Mouse (Mus musculus) hindlimb bud, embryonic 11.5 days (tissue): ENCODE measurements around the gene Slc2a4.
"Not testable (repeated sequence)": the region's sequence is repeated elsewhere in the genome, so short reads cannot be mapped to it uniquely, and the experiment has no call there.

ENCODE experiments used
- DNase-seq: peaks from one replicate; pipeline ENCODE4 v3.0.0-alpha.2; 2012; ENCODE audit warnings: low read depth, low spot score; ENCODE audit errors: extremely low spot score

Slc2a4 gene

DNA sequence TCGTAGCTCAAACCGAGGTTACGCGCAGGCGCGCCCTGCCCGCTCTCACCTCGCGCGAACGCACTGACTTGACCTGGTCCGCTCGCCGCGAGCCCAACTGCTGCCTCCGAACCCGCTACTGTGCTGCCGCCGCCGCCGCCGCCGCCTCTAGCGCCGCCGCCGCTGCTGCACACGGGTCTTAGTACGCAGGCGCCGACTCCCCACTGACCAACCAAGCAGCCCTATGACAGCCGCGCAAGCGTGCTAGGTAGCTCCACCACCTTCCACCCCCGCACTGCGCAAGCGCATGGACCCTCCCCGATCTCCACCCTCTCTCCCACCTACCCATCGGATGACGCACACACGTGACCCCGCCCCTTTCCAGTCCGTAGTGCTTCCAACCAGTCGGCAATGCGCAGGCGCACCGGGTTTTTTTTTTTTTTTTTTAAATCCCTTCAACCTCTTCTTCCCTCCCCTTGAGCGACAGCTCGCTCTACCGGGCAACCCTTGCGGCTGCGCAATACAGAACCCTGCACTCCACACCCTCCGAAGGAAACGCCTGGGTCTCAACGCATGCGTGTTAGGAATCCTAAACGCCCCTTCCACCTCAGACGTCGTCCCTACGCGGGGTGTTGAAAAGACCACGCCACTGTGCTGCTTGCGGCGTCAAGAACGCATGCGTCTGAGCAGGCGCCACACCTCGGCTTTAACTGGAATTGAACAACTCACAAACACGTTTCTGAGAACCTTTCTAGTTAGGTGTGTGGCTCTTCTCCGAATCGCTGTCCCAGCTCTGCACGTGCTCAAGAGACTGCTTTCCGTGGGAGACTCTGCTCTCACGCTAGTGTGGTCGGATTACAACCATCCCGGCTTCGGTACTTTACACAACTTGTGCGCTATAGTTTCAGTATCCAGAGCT is 26.6 kb downstream of the Slc2a4 start, which contains the start of gene Eif5a:
Eif5a (minus strand) TSS at position 845 of the 898 bp plus-strand sequence.
- DNase-seq = peak; percentile 99

DNA sequence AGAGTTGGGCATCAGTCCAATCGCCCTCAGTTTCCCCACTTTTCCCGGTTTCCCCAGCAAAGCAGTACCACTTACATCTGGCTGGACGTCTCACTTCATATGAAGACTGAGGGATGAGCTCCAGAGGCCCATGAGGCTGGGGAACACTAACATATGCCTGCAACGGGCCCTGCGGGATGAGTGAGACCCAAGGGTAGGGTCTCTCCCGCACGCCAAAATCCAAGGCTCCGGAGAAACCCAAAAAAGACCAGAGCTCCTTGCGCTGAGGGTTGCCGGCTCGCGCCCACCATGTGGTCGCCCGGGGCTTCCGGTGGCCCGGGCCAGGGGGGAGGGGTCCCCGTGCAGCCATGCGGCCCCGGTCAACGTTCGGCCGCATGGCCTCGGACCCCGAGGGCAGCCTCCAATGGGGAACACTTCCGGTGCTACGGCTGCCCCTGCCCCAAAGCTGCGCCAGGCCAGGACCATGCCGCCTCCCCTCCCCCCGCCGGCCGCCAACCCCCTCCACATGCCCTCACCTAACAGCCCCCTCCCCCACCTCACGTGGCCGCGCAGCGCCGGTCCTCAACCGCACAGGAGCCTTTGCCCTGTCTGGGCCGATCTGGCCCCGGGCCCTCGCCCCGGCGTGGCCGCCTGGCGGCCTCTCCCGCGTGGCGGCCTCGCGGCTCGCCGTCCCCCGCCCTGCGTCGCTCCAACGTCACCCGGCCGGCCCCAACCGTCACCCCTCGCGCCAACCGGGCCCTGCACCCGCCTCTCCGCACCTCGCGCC is 27.5 kb downstream of the Slc2a4 start:
- no peak for DNase-seq

DNA sequence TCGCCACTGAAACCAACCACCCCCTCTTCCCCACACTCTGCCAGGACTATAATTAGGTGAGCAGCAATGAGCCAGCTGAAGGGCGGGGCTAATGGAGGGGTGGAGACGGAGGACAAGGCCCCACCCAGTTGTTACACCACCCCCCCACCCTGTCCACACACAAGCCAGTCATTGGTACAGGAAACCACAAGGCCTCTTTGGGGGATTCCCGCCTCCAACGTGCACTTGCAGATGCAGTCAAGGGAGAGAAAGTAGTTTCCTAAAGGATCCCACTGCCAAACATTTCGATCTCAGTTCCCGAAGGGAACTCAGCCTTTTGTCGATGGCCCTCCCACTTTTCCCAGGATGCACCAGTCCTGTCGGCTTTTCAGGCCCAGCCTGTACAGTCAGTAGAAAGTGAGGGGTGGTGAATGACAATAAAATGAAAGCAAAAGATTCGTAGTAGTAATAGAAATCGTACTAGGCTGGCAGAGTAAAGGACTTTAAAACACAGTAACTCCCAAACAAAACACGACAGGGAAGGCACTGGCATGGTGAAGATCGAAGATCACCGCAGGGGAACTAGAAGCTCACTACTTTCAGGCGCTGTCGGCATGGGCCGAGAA is 28.2 kb downstream of the Slc2a4 start:
- DNase-seq = no peak

DNA sequence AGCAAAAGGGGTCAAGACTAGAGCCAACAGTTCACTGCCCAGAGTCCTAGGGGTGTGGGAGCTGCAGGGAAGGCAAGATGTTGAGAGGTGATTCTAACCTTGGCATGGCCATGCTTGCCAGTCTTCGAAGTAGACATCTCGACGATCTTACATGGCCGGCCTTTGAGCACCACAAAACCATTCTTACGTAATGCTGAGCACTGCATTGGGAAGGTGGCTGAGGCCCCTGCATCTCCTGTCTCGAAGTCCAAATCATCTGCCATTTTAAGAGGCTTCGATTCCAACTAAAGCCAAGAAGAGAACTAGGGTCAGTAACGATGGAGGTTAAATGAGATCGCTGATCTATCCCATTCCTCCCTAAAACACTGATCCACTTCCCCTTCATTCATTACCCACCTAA is 28.9 kb downstream of the Slc2a4 start:
- no peak for DNase-seq

DNA sequence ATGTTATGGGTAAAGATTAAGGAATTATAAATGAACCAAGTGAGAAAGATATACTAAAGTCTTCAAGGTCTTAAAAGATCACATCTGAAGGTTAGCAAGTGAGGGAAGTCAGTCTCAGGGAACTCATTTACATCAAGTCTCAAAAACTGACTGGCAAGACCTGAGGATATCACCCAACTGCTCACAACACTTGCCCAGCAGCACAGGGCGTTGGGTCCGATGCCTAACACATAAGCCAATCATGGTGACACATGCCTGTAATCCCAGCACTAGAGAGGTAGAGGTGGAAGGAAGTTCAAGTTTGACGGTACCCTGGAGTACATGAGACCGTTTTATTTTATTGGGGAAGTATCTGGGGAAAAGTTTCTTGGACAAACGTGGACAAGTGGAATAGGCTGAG is 29.9 kb downstream of the Slc2a4 start:
- DNase-seq = no peak

DNA sequence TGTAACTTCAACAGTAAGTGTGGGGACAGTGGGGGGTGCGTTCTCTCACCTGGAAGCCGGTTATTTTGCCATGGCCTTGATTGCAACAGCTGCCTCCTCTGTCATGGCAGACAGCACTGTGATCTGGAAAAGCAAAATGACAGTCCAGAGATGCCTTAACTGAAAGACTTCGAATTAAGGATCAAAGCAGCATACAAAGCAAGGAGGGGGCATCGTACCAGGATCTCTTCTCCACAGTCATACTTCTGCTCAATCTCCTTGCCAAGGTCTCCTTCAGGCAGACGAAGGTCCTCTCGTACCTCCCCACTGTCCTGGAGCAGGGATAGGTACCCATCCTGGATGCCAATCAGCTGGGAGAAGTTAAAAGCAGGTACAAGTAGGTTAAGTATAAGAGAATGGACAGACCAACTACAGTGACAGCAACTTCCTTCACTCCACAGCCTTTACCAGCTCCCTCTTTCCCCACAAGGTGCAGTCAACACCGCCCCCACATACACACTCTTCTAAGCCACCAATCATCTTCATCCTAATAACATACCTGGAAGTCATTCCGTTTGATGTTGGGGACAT is 30.5 kb downstream of the Slc2a4 start:
- DNase-seq = no peak

DNA sequence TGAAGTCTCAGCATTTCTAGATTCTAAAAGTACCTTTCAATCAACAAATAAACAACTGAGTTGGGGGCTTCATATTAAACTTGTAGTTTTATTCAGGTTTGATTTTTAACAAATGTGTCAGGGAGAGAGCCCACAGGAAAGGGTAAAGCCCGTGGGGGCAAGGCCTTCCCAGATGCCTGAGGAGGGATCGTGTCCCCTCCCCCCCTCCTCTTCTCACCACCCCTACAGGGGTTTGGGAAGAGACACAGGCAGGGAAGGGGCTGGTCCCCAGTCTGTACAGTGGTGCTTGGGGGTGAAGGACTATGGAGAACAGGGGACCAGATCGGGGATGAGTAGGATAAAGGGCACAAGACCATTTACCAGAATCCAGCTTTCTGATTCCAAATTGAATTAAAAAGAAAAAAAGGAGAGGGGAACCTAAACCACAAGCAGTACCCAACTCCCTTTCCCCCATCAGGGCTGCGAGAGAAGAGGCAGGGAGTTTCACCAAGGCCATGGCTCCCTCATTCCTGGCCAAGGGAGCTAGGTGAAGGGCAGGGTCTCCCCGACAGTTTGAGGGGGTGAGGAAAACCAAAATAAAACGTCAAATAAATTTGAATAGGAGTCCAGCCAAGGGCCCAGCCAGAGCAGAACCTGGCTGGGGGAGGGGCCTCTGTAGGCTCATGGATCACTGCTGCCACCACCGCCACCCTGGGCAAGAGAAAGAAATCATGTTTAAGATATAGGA is 31.2 kb downstream of the Slc2a4 start:
- not testable (repeated sequence) for DNase-seq

DNA sequence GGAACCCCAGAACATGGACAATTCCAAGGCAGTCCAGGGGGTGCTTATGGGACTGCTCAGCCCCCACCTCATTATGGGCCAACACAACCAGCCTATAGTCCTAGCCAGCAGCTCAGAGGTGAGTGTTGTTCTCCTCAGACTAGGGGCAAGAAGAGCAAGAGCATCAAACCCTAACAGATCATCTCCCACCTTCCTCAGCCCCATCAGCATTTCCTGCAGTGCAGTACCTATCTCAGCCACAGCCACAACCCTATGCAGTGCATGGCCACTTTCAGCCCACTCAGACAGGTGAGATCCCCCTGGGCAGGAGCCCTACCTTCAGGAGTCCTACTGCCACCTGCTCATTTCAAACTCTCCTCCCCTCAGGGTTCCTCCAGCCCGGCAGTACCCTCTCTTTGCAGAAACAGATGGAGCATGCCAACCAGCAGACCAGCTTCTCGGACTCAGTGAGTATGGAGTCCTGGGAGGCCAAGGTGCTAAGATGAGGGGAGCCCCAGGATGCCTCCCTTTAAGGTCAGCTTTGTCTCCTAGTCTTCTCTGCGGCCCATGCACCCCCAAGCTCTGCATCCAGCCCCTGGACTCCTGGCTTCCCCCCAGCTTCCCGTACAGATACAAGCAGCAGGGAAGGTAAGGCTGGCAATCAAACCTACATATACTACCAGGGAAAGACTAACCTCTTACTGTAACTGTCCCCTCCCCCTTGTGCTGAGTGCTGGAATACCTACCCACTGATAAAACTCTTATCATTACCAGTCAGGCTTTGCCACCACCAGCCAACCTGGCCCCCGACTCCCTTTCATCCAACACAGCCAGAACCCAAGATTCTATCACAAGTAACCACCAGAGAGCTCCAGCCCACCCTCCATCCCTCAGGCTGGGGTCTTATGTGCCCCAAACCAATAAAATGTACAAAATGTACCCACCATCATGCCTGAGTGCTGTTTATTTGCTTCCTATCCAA is 32.0 kb downstream of the Slc2a4 start:
- no peak for DNase-seq

DNA sequence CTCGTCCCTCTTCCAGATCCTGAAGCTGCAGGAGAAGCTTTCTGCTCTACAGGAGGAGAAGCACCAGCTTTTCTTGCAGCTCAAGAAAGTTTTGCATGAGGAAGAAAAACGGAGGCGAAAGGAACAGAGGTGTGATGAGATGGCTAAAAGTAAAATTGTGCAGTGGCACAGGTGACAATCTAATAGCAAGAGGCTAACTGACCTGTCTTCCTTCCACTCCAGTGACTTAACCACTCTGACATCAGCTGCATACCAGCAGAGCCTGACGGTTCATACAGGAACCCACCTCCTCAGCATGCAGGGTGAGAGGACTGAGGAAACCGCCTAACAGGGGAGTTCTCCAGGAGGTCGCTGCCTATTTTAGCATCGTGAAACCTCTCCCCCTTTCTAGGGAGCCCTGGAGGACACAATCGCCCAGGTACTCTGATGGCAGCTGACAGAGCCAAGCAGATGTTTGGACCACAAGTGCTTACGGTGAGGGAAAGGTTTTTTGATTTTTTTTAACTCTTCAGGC is 33.0 kb downstream of the Slc2a4 start:
- DNase-seq = no peak

DNA sequence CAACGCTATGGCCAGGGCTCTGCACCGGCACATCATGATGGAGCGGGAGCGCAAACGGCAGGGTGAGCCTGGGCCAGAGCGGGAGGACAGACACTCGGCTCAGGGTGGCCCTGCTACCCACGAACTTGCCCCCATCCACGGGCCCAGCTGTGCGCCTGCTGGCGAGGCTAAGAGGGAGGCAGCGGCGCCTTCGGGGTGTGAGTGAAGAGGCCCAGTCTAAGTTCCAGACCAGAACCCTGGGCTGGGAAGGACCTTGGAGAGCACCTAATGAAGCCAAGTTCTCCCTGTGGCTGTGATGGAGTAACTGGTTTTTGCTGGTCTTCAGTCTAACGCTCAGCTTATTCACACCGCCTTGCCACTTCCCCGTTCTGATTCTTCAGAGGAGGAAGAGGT is 33.6 kb downstream of the Slc2a4 start:
- no peak for DNase-seq

DNA sequence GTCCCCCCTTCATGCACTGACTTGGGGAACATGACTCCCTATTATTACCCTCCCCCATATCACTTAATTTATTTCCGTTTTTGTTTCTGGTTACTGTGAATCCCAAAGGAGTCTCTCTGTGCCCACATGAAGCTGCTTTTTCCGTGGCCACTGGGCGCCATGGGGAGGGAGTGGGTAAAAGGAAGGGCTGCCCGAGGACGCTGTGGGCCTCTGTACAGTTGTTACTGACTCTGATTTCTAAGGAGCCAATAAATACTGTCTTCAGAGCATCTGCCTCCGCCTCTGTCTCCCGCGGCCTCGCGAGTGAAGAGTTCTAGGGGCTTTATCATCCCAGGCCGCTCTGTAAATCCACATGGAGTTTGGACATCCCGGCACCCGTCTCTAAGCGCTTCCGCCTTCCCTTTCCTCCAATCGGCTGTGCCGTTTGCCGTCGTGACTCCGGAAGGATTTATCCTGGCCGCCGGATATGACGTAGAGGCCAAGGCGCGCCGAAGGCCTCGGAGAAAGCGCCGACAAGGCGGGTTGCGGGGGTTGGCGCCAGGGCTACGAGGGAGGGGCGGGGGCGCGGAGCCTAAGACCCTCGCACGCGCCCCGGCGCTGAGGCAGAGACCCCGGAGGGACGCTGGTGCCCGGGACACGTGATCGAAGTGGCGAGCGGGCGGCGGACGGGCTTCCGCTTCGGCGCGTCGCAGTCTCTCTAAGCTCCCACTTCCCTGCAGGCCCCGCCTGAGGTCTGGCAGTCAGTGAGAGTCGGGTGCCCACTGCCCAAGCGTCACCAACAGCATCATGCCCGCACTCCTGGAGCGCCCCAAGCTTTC is 34.2 kb downstream of the Slc2a4 start, which contains the start of gene Gps2:
Gps2 (plus strand) TSS at position 335 of the 818 bp plus-strand sequence.
- DNase-seq = no peak

DNA sequence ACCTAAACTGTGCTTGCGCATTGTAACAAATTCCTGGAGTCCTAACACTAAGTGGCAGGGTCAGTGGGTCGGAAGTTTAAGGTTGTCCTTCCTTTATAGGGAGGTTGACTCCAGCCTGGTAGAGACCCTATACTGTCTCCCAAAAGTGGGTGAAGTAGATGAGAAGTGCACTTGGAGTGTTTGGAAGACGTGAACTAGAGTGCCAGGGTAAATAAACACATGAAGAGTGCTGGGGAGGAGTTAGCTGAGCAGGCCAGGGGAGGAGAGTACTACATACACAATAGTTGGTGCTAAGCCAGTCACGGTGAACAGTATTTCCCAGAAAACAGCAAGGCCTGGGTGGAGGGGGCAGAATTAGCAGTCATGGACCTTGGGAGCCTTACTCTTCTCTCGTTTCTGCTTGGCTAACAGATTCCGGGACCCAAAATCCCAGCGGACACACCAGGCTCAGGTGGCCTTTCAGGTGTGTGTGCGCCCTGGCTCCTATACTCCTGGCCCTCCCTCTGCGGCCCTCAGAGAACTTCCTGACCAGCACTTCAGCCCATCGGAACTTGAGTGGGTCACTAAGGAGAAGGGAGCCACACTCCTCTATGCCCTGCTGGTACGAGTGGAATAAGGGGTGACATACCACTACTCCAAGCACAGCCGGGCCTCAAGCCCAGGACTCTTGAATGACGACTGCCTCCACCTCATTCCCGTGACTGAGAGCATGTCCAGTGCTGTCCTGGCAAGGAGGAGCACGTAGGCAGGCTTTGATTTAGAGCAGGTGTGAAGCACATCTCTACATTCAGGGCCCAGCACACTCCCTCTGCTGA is 35.1 kb downstream of the Slc2a4 start:
- no peak for DNase-seq

DNA sequence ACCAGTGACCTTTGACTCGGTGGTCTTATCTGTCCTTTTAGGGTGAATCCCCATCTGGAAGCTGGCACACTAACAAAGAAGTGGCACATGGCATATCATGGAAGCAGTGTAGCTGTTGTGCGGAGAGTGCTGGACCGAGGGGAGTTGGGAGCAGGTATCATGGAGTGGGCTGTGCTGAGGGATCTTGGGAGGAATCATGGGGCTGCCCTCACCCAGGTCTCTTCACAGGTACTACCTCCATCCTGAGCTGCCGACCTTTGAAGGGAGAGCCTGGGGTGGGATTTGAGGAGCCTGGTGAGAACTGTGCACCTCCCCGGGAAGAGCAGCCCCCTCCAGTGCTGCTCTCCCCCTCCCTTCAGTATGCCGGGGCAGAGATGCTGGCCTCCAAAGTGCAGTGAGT is 36.3 kb downstream of the Slc2a4 start:
- DNase-seq = no peak

DNA sequence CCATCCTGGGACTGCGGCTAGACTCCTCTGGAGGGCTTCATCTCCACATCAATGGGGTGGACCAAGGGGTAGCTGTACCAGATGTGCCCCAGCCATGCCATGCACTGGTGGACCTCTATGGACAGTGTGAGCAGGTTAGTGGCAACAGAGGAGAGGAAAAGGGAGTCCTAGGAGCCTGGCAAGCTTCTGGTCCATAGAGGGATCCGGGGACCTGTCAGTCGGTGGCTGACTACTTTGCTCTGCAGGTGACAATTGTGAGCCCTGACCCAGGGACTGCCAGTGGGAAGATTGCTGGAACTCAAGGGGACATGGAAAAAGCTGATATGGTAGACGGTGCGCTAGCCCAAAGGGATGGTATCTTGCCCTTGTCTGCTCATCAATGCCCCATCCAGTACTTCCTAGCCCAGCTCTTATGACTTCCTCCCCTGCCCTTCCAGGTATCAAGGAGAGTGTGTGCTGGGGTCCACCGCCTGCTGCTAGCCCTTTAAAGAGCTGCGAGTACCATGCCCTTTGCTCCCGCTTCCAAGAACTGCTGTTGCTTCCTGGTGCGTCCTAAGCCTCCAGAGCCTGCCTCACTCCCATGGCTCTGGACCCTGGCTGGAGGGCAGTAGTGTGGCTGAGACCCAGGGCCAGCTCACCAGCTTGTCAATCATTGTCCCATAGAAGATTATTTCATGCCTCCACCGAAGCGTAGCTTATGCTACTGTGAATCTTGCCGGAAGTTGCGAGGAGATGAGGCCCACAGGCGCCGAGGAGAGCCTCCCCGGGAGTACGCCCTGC is 37.0 kb downstream of the Slc2a4 start:
- no peak for DNase-seq

DNA sequence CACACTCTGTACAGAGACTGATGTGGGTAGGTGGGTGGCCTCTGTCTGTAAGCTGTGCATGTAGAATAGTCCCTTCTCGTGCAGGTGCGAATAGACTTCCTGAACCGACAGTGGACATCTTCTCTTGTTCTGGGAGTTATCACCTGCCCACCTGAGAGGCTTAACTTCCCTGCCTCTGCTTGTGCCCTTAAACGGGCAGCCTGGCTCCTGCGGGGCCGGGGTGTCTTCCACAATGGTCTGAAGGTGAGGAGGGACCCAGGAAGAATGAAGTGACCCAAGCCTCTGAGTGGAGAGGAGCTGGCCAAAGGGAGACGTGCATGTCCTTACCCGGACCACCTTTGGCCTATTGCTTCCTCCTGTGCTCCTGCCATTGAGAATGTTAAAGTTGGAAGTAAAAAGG is 37.8 kb downstream of the Slc2a4 start:
- DNase-seq = no peak

DNA sequence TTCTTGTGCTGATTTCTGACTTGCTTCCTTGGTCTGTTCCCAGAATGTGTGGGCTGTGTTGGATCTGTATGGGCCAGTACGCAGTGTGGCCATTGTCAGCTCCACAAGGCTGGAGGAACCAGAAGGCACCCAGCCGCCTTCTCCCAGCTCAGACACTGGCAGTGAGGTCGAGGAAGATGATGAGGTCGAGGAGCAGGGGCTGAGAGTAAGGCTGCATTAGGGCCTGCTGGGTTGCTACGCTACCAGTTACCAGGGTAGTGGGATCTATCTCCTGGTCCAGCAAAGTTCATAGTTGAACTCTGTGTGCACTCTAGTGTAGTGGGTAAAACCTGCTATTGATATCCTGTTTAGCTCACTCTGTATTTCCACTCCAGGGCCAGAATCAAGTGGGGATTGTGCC is 38.8 kb downstream of the Slc2a4 start:
- no peak for DNase-seq

DNA sequence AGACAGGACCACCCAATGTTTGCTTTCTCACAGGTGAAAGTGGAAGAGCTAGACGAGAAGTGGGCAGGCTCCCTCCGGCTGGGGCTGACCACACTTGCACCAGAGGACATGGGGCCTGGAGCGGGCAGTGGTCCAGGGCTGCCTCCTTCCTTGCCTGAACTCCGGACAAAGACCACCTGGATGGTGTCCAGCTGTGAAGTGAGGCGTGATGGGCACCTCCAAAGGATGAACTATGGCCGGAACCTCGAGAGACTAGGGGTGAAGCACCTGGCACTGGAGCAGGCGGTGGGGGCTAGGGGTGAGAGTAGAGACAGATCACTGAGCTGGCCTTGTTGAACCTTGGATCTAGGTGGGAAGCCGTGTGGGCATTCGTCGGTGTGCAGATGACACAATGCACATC is 39.3 kb downstream of the Slc2a4 start:
- no peak for DNase-seq
